Mouse (Mus musculus): Measurements from ENCODE around the gene Xlr5c.
"Not testable (repeated sequence)": the region's sequence is repeated elsewhere in the genome, so short reads cannot be mapped to it uniquely, and the experiment has no call there.

The Xlr5c gene

DNA sequence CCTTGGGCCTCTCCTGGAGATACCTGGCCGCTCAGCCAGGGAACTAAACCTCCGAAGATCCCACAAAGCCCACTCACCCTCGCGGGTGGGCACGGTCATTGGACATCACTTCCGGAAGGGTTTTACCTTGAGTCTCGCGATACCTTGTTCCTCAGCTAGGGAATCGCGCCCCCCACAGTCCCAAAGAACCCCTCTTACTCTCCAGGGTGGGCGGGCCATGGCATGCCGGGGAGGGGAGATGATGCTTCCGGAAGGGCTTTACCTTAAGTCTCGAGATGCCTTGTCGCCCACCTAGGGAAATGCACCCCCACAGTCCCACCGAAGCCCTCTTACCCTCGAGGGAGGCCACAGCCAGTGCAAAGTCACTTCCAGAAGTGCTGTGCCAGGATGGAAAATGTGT, at the start of gene Xlr5c, which contains the start of gene Xlr5a:
TSS of gene Xlr5c (minus strand) at position 101 of the 400 bp plus-strand sequence.
TSS of gene Xlr5a (minus strand) at position 101 of the 400 bp plus-strand sequence.
- not testable (repeated sequence) for H3K4me3 ChIP-seq (replicated peaks; ENCODE audit: low read length); H3K27me3 ChIP-seq (ENCODE audit: insufficient read depth, low read length); H3K36me3 ChIP-seq (ENCODE audit: insufficient read depth, low read length); H3K4me1 ChIP-seq (replicated peaks; ENCODE audit: low read depth, low read length); H3K9me3 ChIP-seq (ENCODE audit: low read length)

DNA sequence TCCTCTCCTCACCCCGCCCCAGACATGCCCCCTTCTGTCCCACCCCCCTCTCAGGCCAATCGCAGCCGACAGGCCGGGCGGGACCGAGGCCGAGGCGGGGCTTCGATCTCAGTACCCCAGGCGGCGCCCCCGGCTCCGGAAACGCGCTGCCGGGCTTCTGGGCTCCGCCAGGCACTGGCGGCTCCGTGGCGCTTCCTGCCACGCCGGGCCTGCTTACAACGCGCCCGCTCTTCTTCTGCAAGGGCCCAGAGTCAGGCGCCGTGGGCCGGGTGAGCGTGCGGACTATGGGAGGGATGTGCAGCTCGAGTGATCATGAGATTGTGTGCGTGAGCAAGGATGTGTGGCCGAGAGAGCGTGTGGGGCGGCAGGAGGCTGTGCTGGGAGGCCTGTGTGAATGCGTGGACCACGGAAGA, 49.7 kb upstream of the Xlr5c start, which contains the start of gene Zfp275:
TSS of gene Zfp275 (plus strand) at position 139 of the 413 bp plus-strand sequence.
- Histone ChIP-seq H3K4me1 (replicated peaks; ENCODE audit: low read depth, low read length) (peaks cover 9% of the 10 kb centered on the region; the same call in 1 of the 2 replicates), H3K4me3 (replicated peaks; ENCODE audit: low read length) (peak within 1 kb of the TSS; percentile 82), H3K9me3 (ENCODE audit: low read length) (no peaks in the 10 kb centered on the region), H3K36me3 (ENCODE audit: insufficient read depth, low read length) (peaks cover 12% of the 10 kb centered on the region), H3K27me3 (ENCODE audit: insufficient read depth, low read length) (no peaks in the 10 kb centered on the region; the same call in 1 of the 2 replicates)
- TF ChIP-seq POU5F1 (IDR thresholded peaks at IDR 0.05; ENCODE audit: borderline replicate concordance, low read length) (no peak), NANOG (IDR thresholded peaks at IDR 0.05; ENCODE audit: borderline replicate concordance, low read length) (no peak), CTCF (conservative IDR thresholded peaks at IDR 0.05; ENCODE audit: low read length) (no peak)

DNA sequence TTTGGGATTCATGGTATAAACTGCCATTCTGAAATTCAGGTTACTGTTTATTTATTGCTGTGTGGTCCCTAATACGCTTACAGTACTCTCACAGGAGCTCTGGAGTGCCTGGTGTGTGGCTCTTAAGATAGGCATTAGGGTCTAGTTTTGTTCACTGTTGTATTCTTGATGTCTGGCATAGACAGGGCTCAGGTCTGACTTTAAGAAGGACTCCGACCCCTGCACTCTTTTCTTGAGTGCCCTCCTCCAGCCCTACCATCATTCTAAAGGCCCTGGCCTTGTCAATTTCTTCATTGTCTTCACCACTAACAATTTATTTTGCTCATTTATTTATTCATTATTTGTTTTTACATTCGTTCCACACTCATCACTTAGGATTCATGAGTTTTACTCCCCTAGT, 49.3 kb upstream of the Xlr5c start:
- peaks cover 2% of the 10 kb centered on the region; the same call in 1 of the 2 replicates for H3K27me3 ChIP-seq (ENCODE audit: insufficient read depth, low read length)
- no peak for TF ChIP-seq NANOG (IDR thresholded peaks at IDR 0.05; ENCODE audit: borderline replicate concordance, low read length)
- no peak for TF ChIP-seq CTCF (conservative IDR thresholded peaks at IDR 0.05; ENCODE audit: low read length)
- TF ChIP-seq POU5F1 (IDR thresholded peaks at IDR 0.05; ENCODE audit: borderline replicate concordance, low read length): no peak
- 0 out of 2 replicates have a peak overlapping the region, but pooled peaks have one; percentile 82 for H3K4me3 ChIP-seq (replicated peaks; ENCODE audit: low read length)
- H3K36me3 ChIP-seq (ENCODE audit: insufficient read depth, low read length): peaks cover 12% of the 10 kb centered on the region
- peaks cover 9% of the 10 kb centered on the region; the same call in 1 of the 2 replicates for H3K4me1 ChIP-seq (replicated peaks; ENCODE audit: low read depth, low read length)
- H3K9me3 ChIP-seq (ENCODE audit: low read length): no peaks in the 10 kb centered on the region

DNA sequence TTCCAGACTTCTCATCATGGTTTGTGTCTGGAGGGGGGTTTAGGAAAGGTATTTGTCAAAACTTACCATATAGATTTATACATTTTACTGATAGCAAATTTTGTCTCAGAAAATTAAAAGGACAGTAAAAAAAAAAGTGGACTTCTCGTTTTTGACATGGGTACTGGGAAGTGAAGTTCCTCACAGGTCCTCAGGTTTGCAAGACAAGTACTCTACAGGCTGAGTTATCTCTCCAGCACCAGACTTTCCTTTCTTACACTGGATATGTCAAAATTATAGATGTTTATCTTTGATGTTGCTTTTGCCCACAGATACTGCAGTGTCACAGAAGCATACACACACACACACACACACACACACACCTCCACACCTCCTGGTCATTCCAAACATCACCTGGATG, 48.7 kb upstream of the Xlr5c start:
- TF ChIP-seq POU5F1 (IDR thresholded peaks at IDR 0.05; ENCODE audit: borderline replicate concordance, low read length) (no peak), CTCF (conservative IDR thresholded peaks at IDR 0.05; ENCODE audit: low read length) (no peak), NANOG (IDR thresholded peaks at IDR 0.05; ENCODE audit: borderline replicate concordance, low read length) (no peak)

DNA sequence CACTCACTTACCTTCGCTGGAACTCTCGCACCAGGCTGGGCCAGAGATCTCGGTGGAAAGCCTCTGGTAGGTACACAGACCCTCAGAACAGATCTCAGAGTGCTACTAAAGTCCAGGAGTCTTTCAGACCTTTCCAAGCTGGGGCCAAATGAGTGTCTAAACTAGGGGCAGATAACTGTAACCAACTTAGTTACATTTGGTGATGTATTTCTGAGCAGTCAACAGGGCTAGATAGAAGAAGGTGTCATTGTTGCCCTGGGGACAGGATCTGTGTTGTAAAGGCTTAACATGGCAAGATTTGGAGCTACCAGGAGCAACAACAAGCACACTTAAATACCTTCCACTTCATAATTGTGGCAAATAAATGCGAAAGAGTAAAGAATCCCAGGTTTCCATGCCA, 44.0 kb upstream of the Xlr5c start, which contains the start of gene Gm45015:
TSS of gene Gm45015 (minus strand) at position 101 of the 400 bp plus-strand sequence.
- no peaks in the 10 kb centered on the region for H3K36me3 ChIP-seq (ENCODE audit: insufficient read depth, low read length)
- no peaks in the 10 kb centered on the region for H3K4me1 ChIP-seq (replicated peaks; ENCODE audit: low read depth, low read length)
- H3K4me3 ChIP-seq (replicated peaks; ENCODE audit: low read length): no peak within 1 kb of the TSS
- H3K27me3 ChIP-seq (ENCODE audit: insufficient read depth, low read length): peaks cover 15% of the 10 kb centered on the region
- no peak for TF ChIP-seq POU5F1 (IDR thresholded peaks at IDR 0.05; ENCODE audit: borderline replicate concordance, low read length)
- no peak for TF ChIP-seq NANOG (IDR thresholded peaks at IDR 0.05; ENCODE audit: borderline replicate concordance, low read length)
- no peak for TF ChIP-seq CTCF (conservative IDR thresholded peaks at IDR 0.05; ENCODE audit: low read length)
- no peaks in the 10 kb centered on the region for H3K9me3 ChIP-seq (ENCODE audit: low read length)

More for the DNA sequence above, 48.7 kb upstream of the Xlr5c start:
- H3K4me3 ChIP-seq (replicated peaks; ENCODE audit: low read length): no peak overlapping the region
- peaks cover 8% of the 10 kb centered on the region; the same call in 1 of the 2 replicates for H3K27me3 ChIP-seq (ENCODE audit: insufficient read depth, low read length)
- H3K4me1 ChIP-seq (replicated peaks; ENCODE audit: low read depth, low read length): peaks cover 9% of the 10 kb centered on the region; the same call in 1 of the 2 replicates
- peaks cover 12% of the 10 kb centered on the region for H3K36me3 ChIP-seq (ENCODE audit: insufficient read depth, low read length)
- H3K9me3 ChIP-seq (ENCODE audit: low read length): no peaks in the 10 kb centered on the region

DNA sequence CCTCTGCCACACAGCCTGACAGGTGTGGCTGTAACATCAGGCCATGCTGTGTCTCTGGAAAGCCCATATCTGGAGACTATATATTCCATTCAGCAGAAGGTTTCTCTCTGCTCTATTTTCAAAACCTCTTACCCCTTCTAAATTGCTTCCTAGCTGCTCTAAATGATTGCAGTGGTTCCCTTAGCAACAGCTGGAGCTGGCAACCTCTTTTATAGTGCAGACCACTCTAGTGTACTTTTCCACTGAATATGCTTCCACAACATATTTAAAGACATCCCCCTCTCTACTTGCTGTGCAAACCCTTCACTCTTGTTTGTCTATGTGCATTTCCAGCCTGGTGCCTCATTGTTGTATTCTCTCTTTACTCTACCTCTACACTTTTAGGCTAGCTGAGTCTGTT, 40.8 kb upstream of the Xlr5c start:
- H3K9me3 ChIP-seq (ENCODE audit: low read length): no peaks in the 10 kb centered on the region
- peaks cover 15% of the 10 kb centered on the region for H3K27me3 ChIP-seq (ENCODE audit: insufficient read depth, low read length)
- TF ChIP-seq POU5F1 (IDR thresholded peaks at IDR 0.05; ENCODE audit: borderline replicate concordance, low read length) (no peak), NANOG (IDR thresholded peaks at IDR 0.05; ENCODE audit: borderline replicate concordance, low read length) (no peak), CTCF (conservative IDR thresholded peaks at IDR 0.05; ENCODE audit: low read length) (no peak)
- H3K4me3 ChIP-seq (replicated peaks; ENCODE audit: low read length): no peak overlapping the region
- H3K4me1 ChIP-seq (replicated peaks; ENCODE audit: low read depth, low read length): no peaks in the 10 kb centered on the region
- H3K36me3 ChIP-seq (ENCODE audit: insufficient read depth, low read length): no peaks in the 10 kb centered on the region

DNA sequence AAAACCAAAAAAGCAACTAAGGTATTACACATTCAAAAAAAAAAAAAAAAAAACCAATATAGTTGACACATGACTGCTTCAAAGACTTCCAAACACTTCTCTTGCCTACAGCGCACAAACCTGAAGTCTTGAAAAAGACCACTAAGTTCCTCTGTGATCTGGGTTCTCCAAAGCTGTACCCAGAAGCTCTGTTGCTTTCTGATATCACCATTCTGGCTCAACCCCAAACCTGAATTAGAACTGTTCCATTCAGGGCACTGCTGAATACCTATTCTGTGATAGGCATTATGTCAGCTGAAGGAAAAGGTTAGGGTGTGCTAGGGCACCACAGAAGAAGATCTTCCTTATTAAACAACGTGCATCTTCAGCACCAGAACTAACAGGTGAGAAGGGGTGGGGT, 34.4 kb upstream of the Xlr5c start:
- H3K9me3 ChIP-seq (ENCODE audit: low read length): no peaks in the 10 kb centered on the region
- H3K36me3 ChIP-seq (ENCODE audit: insufficient read depth, low read length): no peaks in the 10 kb centered on the region
- no peaks in the 10 kb centered on the region for H3K4me1 ChIP-seq (replicated peaks; ENCODE audit: low read depth, low read length)
- no peaks in the 10 kb centered on the region for H3K27me3 ChIP-seq (ENCODE audit: insufficient read depth, low read length)
- TF ChIP-seq NANOG (IDR thresholded peaks at IDR 0.05; ENCODE audit: borderline replicate concordance, low read length) (no peak), POU5F1 (IDR thresholded peaks at IDR 0.05; ENCODE audit: borderline replicate concordance, low read length) (no peak), CTCF (conservative IDR thresholded peaks at IDR 0.05; ENCODE audit: low read length) (no peak)
- H3K4me3 ChIP-seq (replicated peaks; ENCODE audit: low read length): no peak overlapping the region

DNA sequence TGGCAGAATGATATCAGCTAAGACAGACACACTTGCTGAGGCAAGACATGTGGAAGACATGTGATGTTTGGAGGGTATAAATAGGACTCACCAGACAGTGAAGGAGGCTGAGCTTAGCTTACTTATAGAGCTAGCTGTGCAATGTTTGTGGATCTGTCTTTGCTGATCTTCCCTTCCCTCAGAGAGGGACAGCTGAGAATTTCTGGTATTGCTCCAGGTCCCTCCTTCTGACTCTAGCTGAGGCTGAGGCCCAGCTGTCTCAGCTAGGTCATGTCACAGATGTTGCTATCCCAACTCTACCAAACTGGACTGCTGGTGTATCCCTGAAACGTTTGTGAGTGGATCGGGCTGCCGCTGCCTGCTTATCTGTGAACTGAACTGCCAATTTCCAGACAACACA, 28.3 kb upstream of the Xlr5c start:
- H3K9me3 ChIP-seq (ENCODE audit: low read length): no peaks in the 10 kb centered on the region
- no peaks in the 10 kb centered on the region for H3K36me3 ChIP-seq (ENCODE audit: insufficient read depth, low read length)
- no peaks in the 10 kb centered on the region for H3K4me1 ChIP-seq (replicated peaks; ENCODE audit: low read depth, low read length)
- H3K27me3 ChIP-seq (ENCODE audit: insufficient read depth, low read length): no peaks in the 10 kb centered on the region
- H3K4me3 ChIP-seq (replicated peaks; ENCODE audit: low read length): no peak overlapping the region
- TF ChIP-seq POU5F1 (IDR thresholded peaks at IDR 0.05; ENCODE audit: borderline replicate concordance, low read length): no peak
- TF ChIP-seq CTCF (conservative IDR thresholded peaks at IDR 0.05; ENCODE audit: low read length): no peak
- TF ChIP-seq NANOG (IDR thresholded peaks at IDR 0.05; ENCODE audit: borderline replicate concordance, low read length): no peak

DNA sequence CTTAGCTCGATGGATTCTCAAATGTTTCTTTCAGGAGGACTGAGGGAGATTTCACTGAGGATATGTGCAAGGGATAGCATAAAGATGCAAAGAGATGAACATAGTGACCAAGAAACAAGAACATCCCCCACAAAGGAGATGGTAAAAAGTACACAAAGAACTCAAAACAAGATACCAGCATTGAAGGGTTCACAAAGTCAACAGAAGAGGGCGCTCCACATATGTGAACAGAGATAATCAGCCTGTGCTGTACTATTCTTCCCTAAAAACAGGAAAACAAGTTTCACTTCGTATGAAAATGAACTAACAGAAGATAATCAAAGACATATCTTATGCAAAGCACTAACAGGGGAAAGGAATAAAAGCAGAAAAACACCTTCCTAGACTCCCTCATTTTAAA, 19.7 kb upstream of the Xlr5c start:
- no peaks in the 10 kb centered on the region for H3K27me3 ChIP-seq (ENCODE audit: insufficient read depth, low read length)
- H3K4me1 ChIP-seq (replicated peaks; ENCODE audit: low read depth, low read length): no peaks in the 10 kb centered on the region
- H3K9me3 ChIP-seq (ENCODE audit: low read length): no peaks in the 10 kb centered on the region
- H3K36me3 ChIP-seq (ENCODE audit: insufficient read depth, low read length): no peaks in the 10 kb centered on the region
- TF ChIP-seq CTCF (conservative IDR thresholded peaks at IDR 0.05; ENCODE audit: low read length): peak; percentile 42
- TF ChIP-seq POU5F1 (IDR thresholded peaks at IDR 0.05; ENCODE audit: borderline replicate concordance, low read length): no peak
- H3K4me3 ChIP-seq (replicated peaks; ENCODE audit: low read length): no peak overlapping the region

DNA sequence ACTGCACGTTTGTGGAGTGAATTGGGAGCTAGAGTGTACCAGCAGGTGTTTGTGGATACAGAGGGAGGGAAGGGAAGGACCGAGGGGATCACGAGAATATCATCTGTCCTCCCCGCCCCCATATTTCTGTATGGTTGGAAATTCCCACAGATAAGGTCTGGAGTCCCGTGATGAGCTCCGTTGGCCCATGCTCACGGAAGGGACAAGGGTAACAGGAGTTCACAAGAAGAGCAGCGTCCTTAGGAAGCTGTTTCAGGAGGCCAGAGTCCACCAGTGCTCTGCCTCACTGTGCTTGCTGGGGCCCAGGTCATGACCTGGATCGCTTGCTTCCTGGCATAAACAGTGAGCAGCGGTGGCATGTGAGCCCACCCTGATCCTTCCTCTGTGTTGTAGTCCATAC, 3.0 kb upstream of the Xlr5c start:
- H3K36me3 ChIP-seq (ENCODE audit: insufficient read depth, low read length); H3K9me3 ChIP-seq (ENCODE audit: low read length); H3K27me3 ChIP-seq (ENCODE audit: insufficient read depth, low read length); H3K4me1 ChIP-seq (replicated peaks; ENCODE audit: low read depth, low read length); H3K4me3 ChIP-seq (replicated peaks; ENCODE audit: low read length): not testable (repeated sequence)

DNA sequence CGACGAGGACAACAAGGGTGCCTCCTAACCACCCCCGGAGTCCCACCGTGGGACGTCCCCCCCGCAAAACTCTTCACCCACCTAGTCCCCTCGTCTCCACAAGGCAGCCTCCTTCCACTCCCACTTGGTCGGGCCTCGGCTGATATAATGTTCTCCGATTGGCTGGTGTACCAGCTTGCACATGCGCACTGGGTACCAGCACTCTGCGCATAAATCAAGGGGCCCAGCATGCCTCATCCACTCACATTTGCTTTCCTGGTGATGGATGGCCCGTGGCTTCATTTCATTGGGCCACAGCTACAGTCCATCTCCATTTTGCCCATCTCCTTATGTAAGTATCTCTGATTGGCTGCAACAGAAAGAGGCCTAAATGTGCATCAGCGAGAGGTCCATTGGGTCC, 27.5 kb downstream of the Xlr5c start, which contains the start of gene Xlr3c:
TSS of gene Xlr3c (minus strand) at position 121 of the 400 bp plus-strand sequence.
- H3K4me1 ChIP-seq (replicated peaks; ENCODE audit: low read depth, low read length); H3K9me3 ChIP-seq (ENCODE audit: low read length): not testable (repeated sequence)

DNA sequence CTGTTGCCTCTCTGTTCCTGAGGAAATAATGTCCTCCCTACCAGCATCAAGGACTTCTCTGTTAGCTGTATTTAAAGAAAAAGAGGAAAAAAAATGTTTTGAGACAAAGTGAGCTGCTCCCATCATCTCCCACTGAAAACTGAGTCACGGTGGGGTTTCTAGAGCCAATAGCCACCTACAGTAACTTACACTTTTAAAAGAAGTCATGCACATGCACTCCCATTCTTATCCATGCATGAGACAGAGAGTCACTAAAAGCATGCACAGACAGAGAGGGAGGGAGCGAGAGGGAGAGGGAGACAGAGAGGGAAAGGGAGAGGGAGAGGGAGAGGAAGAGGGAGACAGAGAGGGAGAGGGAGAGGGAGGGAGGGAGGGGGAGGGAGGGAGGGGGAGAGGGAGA, 30.3 kb downstream of the Xlr5c start:
- H3K36me3 ChIP-seq (ENCODE audit: insufficient read depth, low read length); H3K27me3 ChIP-seq (ENCODE audit: insufficient read depth, low read length); H3K4me1 ChIP-seq (replicated peaks; ENCODE audit: low read depth, low read length); H3K9me3 ChIP-seq (ENCODE audit: low read length); H3K4me3 ChIP-seq (replicated peaks; ENCODE audit: low read length): not testable (repeated sequence)

More for the DNA sequence above, 27.5 kb downstream of the Xlr5c start, which contains the start of gene Xlr3c:
- H3K27me3 ChIP-seq (ENCODE audit: insufficient read depth, low read length); H3K4me3 ChIP-seq (replicated peaks; ENCODE audit: low read length); H3K36me3 ChIP-seq (ENCODE audit: insufficient read depth, low read length): not testable (repeated sequence)
